Mouse (Mus musculus) brain, embryonic 14.5 days (tissue): Measurements from ENCODE around the gene Creb3l4.

Experiments
- CTCF ChIP-seq: fragments of 200-500 bp; IDR thresholded peaks from 2 replicates; pipeline ENCODE4 v1.5.1; 2012; ENCODE audit warnings: inconsistent platforms, mild to moderate bottlenecking, moderate library complexity, borderline replicate concordance; ENCODE audit not compliant: insufficient read depth, insufficient read length; ENCODE audit errors: extremely low read depth
- POLR2A ChIP-seq: fragments of 200-500 bp; IDR thresholded peaks from 2 replicates; pipeline ENCODE4 v1.6.1; 2012; ENCODE audit warnings: mild to moderate bottlenecking, inconsistent platforms, borderline replicate concordance; ENCODE audit not compliant: poor library complexity, insufficient read depth, insufficient read length, severe bottlenecking; ENCODE audit errors: extremely low read depth

DNA sequence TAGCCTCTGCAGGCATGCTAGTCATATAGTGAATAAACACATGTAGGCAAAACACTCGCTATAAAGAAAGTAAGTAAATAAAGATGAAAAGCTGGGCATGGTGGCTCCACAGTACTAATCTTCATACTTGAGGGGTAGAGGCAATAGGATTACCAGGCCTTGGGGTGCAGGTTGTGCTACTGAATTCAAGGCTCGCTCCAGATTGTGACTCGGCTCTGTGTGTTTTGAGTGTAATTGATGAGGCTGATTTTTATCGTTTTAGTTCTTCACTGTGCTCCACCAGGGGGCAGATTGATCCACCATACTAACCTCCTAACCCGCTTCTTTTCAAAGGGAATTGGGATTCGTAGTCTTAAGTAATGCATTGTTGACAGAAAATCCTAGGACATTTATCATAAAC lies 23.2 kb downstream of the Creb3l4 start:
- peak; percentile 55; the same call in 1 of the 2 replicates for TF ChIP-seq CTCF
- no peak for TF ChIP-seq POLR2A
